Mouse (Mus musculus) lung, adult 2 months (tissue): ENCODE measurements at regions not wholly inside any gene's neighbourhood (a gene's known extent, or its start where the extent isn't known, plus 50 kb on each side); places are given as distances from the start of the nearest gene placed in this dataset.

Experiments
- CTCF ChIP-seq: fragments of 200-500 bp; IDR thresholded peaks from 2 replicates; pipeline ENCODE4 v1.5.1; 2011; ENCODE audit warnings: mild to moderate bottlenecking, low read length, control low read depth; ENCODE audit not compliant: insufficient read depth
- POLR2A ChIP-seq: fragments of 200-500 bp; IDR thresholded peaks from 2 replicates; pipeline ENCODE4 v1.6.1; 2011; ENCODE audit warnings: low read depth, mild to moderate bottlenecking, control low read depth, low read length, borderline replicate concordance; ENCODE audit errors: extremely low read depth

GRCm38 (mm10) chr3:39830488-39831056, 700.5 kb upstream of the Intu start:
- TF ChIP-seq CTCF = no peak
- no peak for TF ChIP-seq POLR2A
